Mouse (Mus musculus): ENCODE results near the gene I830077J02Rik.

The I830077J02Rik gene

DNA sequence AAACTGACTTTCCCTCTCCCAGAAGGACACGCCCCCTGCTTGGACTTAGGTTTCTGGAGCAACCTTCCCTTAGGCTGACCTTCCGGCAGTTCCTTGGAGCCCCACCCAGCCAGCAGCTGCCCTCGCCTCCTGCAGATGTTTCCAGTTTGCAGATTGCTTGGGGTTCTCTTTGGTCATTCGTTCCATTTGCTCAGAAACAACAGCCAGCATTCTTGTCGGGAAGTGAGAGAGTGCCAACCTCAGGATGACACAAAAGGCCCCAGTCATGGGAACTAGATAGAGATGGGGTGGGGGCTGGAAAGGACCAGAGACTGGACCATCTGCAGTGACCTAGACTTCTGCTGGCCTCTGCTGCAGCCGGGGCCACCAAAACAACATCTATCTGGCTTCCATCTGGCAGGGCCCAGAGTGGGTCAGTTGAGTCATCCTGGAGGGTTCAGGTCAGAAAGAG is 38.5 kb downstream of the I830077J02Rik start:
- no peak for DNase-seq (ENCODE audit: low read depth, low spot score)

DNA sequence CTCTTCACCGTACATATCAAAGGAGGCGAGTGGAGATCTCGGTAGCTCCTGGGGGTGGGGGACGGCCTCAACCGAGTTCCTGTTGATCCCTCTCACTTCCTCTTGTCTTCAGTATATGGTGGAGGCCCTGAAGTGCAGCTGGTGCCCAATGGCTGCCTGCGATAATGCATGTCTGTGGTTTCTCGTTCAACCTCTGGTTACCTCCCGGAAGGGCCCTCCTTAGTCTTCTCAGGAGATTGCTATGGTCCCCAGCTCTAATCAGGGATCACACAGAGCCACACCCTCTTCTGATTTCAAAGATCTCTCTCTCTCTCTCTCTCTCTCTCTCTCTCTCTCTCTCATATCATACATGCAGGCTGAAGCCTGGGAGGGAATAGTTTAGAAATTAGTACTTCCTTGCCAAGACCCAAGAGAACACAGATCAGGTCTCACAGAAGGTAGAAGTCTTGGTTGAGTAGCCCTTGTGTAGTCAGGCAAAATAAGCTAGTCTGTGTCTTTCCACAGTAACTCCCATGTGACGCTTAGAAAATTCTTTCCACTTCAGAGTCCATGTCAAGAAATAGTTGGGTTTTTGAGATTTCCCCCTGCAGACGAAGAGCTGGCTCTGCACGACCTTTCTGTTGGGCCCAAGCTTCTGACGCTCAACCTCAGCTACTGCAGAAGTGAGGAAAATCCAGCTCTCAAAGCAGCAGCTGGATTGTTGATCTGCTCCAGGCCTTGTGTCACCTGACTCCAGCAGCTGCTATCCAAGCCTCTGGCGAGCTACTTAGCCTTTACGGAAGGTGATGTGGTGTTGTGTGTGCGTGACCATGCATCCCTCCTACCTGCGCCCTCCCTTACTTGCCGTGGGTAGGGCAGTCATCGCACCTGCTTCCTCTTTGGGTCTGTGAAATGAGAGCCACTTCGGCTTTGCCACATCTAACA is 39.6 kb downstream of the I830077J02Rik start:
- DNase-seq (ENCODE audit: low read depth, low spot score): no peak

DNA sequence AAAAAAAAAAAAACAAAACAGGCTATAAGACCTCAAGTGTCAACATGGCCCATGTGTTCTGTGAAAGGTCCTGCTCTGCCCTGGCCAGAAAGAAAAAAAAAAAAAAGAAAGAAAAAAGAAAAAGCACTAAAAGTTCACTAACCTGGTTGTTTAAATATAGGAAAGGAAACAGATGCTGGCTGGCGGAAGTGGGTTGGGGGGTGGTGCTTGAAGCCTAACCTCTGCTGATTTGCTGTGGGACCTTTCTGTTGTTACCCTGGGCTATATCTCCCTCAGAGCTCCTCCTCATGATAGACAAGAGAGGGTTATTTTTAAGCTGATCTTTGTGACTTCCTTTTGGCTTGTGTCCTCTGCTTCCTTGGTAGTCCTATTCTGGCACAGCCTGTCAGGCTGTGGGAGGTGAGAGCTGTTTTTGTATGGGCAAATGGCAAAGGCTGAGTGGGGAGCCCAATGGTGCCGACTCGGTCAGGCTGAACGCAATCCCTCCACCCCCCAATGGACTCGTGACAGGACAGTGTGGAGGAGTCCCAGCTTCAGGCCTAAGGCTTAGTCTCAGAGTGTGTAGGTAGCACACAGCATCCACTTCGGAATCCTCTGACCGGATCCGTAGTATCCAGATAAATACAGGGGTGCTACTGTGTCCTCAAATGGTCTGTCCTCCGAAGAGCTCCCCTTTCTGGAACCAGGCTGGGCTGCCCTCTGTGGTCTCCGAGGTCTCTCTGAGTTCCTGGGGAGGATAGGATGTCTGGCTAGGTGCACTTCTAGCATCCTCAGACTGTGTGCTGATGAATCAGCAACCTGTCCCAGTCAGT is 40.5 kb downstream of the I830077J02Rik start:
- no peak for DNase-seq (ENCODE audit: low read depth, low spot score)

DNA sequence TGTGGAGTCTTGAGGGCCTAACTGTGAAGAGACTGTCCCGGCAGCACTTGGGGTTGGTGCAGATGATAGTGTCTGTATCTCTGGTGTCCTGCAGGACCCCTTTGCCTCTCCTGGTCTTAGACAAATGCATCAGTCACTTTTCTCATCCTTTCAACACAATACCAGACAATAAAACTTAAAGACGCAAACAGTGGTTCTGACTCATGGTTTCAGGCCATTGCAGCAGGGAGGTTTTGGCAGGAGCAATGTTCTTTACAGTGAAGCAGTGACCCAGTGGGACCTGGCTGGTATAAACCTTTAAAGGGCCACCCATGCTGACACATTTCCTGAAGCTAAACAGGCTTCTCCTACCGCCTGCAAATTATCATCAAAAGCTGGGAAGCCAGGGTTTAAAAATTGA is 41.3 kb downstream of the I830077J02Rik start:
- no peak for DNase-seq (ENCODE audit: low read depth, low spot score)

DNA sequence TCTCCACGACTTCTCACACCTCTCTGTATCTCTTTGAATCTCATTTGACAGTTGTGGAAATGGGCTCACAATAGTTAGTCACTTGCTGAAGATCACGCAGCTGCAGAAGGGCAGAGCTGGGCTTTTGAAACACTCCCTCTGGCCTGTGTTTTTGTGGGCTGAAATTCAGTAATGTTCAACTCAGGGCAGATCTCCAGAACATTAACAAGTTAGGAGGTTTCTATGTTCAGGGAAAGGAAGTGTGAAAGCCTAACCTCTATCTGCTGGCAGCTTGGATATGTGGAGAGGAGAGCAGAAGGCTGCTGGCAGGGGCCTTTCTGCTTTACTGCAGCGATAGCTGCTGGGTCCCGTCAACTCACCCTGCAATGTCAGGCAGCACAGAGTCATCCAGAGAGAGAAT is 42.2 kb downstream of the I830077J02Rik start:
- no peak for DNase-seq (ENCODE audit: low read depth, low spot score)

DNA sequence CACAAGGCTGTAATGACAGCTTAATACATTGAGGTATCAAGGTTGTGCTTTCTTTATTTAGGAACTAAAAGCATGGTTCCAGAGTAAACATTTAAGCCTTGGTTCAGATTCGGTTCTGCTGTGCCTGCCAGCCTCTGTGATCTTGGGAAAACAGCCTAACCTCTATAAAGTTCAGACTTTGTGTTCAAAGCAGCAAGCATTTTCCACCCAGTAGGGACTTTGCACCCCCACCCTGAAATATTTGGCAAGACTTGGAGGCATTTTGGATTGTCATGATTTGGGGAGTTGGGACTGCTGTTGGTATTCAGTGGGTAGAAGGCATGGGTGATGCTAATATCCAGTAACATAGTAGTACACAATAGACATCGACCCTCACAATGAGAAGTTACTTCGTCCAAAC is 43.5 kb downstream of the I830077J02Rik start:
- no peak for DNase-seq (ENCODE audit: low read depth, low spot score)

DNA sequence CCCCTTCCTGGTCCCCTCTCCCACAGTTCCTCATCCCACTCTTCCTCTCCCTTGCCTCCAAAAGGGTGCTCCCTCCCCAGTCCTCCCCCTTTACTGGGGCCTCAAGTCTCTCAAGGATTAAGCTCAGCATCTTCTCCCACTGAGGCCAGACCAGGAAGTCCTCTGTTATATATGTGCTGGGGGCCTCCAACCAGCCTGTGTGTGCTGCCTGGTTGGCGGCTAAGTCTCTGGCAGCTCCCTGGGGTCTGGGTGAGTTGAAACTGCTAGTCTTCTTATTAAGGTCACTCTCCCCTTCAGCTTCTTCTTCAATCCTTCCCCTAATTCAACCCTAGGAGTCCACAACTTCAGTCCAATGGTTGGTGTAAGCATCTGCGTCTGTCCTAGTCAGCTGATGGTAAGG is 49.4 kb downstream of the I830077J02Rik start:
- no peak for DNase-seq (ENCODE audit: low read depth, low spot score)

DNA sequence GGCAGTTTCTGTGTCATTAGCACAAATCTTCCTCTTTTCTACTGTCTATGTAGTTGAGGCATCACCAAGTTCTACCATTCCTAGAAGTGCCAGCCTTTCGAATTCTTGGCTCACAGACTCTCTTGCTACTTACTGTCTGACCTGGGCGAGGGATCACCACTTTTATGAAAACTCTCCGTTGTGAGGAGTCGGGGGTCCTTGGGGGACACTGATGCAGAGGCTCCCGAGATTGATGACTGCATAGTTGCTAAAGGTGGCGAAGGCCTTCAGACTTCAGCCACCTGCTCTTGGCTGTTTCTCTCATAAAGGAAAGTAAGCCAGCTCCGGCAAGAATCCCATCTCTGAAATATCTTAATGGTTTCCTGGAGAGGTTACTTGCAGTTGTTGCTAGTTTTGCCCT is 50.4 kb downstream of the I830077J02Rik start:
- no peak for DNase-seq (ENCODE audit: low read depth, low spot score)

DNA sequence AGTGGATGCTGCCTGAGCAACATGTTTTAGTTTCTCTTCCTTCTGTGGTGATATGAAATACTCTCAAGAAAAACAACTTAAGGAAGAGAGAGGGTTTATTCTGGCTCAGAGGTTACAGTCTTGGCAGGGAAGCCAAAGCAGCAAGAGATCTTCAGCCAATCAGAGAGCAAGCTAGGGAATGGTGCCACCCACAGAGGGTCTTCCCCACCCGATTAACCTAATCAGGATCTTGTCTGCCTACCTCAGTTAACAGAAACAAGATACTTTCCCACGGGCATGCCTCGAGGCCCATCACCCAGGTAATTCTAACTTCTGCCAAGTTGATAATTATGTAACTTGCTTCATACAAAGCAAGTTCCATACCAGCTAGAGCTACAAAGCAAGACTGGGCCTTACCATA is 52.0 kb downstream of the I830077J02Rik start:
- DNase-seq (ENCODE audit: low read depth, low spot score): no peak

DNA sequence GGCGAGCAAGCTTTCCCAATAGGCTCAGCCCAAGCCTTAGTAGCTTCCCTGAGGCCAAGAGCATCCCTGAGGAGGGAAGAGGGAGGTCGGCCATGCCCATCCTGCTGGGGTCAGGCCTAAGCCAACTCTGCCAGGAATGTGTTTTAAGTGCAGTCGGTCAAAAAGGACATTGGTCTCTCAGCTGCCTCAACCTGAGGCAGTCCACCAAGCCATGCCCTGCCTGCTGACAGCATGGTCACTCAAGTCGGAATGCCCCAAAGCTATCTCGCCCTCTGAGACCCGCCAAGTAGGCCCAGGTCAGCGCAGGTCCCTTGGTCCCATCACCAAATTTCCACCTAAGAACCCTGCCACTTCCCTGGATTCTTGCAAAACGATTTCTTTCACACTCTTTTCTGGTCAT is 53.7 kb downstream of the I830077J02Rik start:
- DNase-seq (ENCODE audit: low read depth, low spot score): no peak

DNA sequence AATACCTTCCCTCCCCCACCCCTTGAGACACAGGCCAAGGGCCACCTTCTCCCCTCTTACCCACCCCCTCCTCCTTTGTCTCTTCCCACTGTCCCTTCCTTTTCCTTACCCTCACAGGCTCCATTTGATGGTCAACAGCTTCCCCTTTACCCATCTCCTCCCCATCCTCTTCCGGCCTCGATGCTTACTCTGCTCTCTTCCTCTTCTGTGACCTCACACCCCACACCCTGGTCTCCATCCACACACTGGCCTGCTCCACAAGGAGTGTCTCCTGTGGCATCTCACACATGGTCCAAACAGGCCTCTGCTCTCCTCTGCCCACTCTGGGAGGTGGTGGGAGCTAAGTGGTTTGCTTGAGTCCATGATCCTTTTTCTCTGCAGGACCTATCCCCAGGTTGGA is 54.5 kb downstream of the I830077J02Rik start:
- no peak for DNase-seq (ENCODE audit: low read depth, low spot score)

DNA sequence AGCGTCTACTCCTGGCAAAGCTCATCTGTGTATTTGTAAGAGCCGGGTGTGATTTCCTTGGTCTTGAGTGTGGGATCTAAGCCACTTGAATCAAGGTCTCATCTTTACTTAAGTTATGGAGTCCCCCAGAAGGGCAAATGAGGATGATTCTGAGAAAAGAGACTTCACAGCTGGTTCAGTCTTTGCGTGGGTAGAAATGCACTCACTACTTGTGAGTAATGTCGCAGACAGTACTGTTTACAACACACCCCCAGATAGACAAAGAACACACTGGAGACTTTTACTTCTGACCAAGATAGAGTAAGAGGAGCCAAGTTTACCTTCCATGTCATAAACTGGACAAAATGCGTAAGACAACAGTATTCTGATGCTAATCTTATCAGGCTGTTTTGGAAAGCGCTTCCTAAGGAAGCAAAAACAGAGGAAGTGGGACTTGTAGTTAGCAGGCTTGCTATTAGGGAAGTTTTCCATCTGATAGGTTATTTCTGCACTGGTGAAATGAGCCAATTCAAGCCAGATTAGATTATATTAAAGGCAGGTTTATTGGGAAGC is 55.1 kb downstream of the I830077J02Rik start:
- DNase-seq (ENCODE audit: low read depth, low spot score): no peak

DNA sequence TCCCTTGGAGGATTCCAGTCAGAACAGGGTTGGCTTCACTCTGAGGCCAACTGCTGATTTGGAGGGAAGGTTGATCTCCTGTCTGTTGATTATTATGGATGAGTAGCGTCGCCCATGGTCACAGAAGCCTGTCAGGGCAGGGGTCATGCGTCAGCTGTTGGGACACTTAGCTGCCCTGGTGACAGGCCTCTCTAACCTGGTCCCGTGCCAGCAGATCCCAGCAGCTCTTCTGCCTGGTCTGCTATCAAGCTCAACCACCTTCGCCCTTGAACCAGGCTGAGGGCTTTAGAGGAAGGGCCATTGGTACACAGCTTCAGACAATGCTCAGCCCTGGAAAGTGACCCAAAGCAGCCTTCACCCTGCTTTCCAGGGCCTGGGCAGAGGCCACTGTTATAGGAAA is 56.4 kb downstream of the I830077J02Rik start:
- peak; percentile 8 for DNase-seq (ENCODE audit: low read depth, low spot score)

Measured in retina, postnatal 7 days (tissue).